Mouse (Mus musculus) liver, embryonic 14.5 days (tissue): ENCODE measurements around the gene A630089N07Rik. TPM values are rescaled to one million over a fixed set of nuclear protein-coding genes. Genes with fewer than 3 reads are reported as not detected.
A peak's percentile ranks its signal among the peaks of the same experiment; 100 is the strongest.

ENCODE experiments used
- ATAC-seq: fragments of 200-750 bp; cut with Nextera tagmentation; 2 replicates; pipeline ENCODE4 v1.8.0; 2017; ENCODE audit warnings: moderate number of reproducible peaks, mild to moderate bottlenecking, moderate library complexity; ENCODE audit not compliant: insufficient read depth
- DNase-seq, 3 experiments: peaks; one replicate each; pipeline ENCODE4 v3.0.0-alpha.2; 2012 to 2013; ENCODE audit warnings: low read depth in 3 of 3, low spot score in 3 of 3
- H3K27ac ChIP-seq: fragments of 300-500 bp; sonication (generic); 2 replicates; pipeline ENCODE4 v1.5.1; 2014; ENCODE audit warnings: moderate library complexity, mild to moderate bottlenecking, control low read depth, inconsistent platforms
- H3K27me3 ChIP-seq: fragments of 300-500 bp; sonication (generic); 2 replicates; pipeline ENCODE4 v1.6.1; 2014; ENCODE audit warnings: mild to moderate bottlenecking, low read length, moderate library complexity; ENCODE audit not compliant: control insufficient read depth, insufficient read depth
- H3K36me3 ChIP-seq: fragments of 300-500 bp; sonication (generic); replicated peaks from 2 replicates; pipeline ENCODE4 v1.6.1; 2014; ENCODE audit warnings: low read depth; ENCODE audit not compliant: control insufficient read depth, insufficient read depth
- H3K4me1 ChIP-seq, 2 experiments: fragments of 200-500 bp in 1 of 2; fragments of 300-500 bp in 1 of 2; sonication (generic) in 1 of 2; replicated peaks; 2 replicates each; pipeline ENCODE4 v1.6.1; 2012 to 2014; ENCODE audit warnings: antibody characterized with exemption in 1 of 2, inconsistent platforms in 1 of 2, low read length in 1 of 2; ENCODE audit not compliant: control insufficient read depth in 2 of 2, insufficient read depth in 2 of 2
- H3K4me2 ChIP-seq: fragments of 300-500 bp; sonication (generic); 2 replicates; pipeline ENCODE4 v1.6.1; 2014; ENCODE audit warnings: low read depth, mild to moderate bottlenecking, control low read depth, moderate library complexity
- H3K4me3 ChIP-seq, 2 experiments: fragments of 200-500 bp in 1 of 2; fragments of 300-500 bp in 1 of 2; sonication (generic) in 1 of 2; 2 replicates each; pipeline ENCODE4 v1.5.1; 2012 to 2014; ENCODE audit warnings: low read depth in 2 of 2, low read length in 2 of 2, mild to moderate bottlenecking in 2 of 2, control low read depth in 1 of 2, inconsistent platforms in 1 of 2, moderate library complexity in 1 of 2; ENCODE audit not compliant: insufficient read depth in 1 of 2
- H3K9ac ChIP-seq: fragments of 300-500 bp; sonication (generic); replicated peaks from 2 replicates; pipeline ENCODE4 v1.6.1; 2014; ENCODE audit warnings: mild to moderate bottlenecking, control low read depth, moderate library complexity
- H3K9me3 ChIP-seq: fragments of 300-500 bp; sonication (generic); 2 replicates; pipeline ENCODE4 v1.6.1; 2016; ENCODE audit warnings: low read length, mixed read lengths; ENCODE audit not compliant: control insufficient read depth
- CTCF ChIP-seq: IDR thresholded peaks from 2 replicates; pipeline ENCODE4 v1.5.1; 2016; ENCODE audit warnings: antibody characterized with exemption, low read depth, control low read depth
- EP300 ChIP-seq: IDR thresholded peaks from 2 replicates; pipeline ENCODE4 v1.6.1; 2016; ENCODE audit warnings: antibody characterized with exemption, low read depth
- whole genome bisulfite sequencing: fragments of 180-500 bp; shearing (Covaris S2); extraction: QIAGEN DNeasy Blood & Tissue Kit; methylation state at CpG from one replicate; pipeline ENCODE4 v1.1.7; 2014; ENCODE audit not compliant: insufficient replicate concordance; 5-methylcytosine and 5-hydroxymethylcytosine counted together
- polyA plus RNA-seq, 2 experiments: library from polyadenylated mRNA; depleted of rRNA in 1 of 2; stranded (reverse) in 1 of 2; unstranded in 1 of 2; fragments of >200 nt; fragmentation: Nextera tagmentation in 1 of 2; extraction: Ambion mirVana in 1 of 2; gene quantifications; 2 replicates each; pipeline versions ENCODE4 v1.2.1 to v1.2.3; 2012 to 2014

Gene A630089N07Rik
- polyA plus RNA-seq, 2 experiments: 4.5 to 8.2 TPM

- H3K27me3 ChIP-seq: no peaks in the 10 kb centered on the region
- H3K9me3 ChIP-seq: no peaks in the 10 kb centered on the region
- peak overlapping the region; percentile 70 to 72 for H3K4me3 ChIP-seq
- 5% methylated on average over 36 of the region's 36 CpGs for WGBS
- H3K4me2 ChIP-seq: peak overlapping the region; percentile 75
- peak overlapping the region; percentile 73 for H3K9ac ChIP-seq
- H3K36me3 ChIP-seq: no peaks in the 10 kb centered on the region
- H3K4me1 ChIP-seq: peaks cover 40% of the 10 kb centered on the region in 2 experiments
- DNase-seq (no peak), ATAC-seq (0 out of 2 replicates have a peak, but pooled peaks have one; percentile 1)
- peak overlapping the region; percentile 70 for H3K27ac ChIP-seq
- no peak for TF ChIP-seq CTCF
- TF ChIP-seq EP300: no peak
These were observed 120.7 kb downstream of the A630089N07Rik start for GRCm38 (mm10) chr16:97961381-97962150.

GRCm38 (mm10) chr16:97960348-97960747 is 121.9 kb downstream of the A630089N07Rik start:
- peak overlapping the region; percentile 75 for H3K4me2 ChIP-seq
- no peak overlapping the region for H3K27ac ChIP-seq
- H3K36me3 ChIP-seq: no peaks in the 10 kb centered on the region; the same call in 1 of the 2 replicates
- ATAC-seq: no peak
- WGBS: 58% methylated on average over 3 of the region's 3 CpGs
- H3K27me3 ChIP-seq: no peaks in the 10 kb centered on the region
- no peaks in the 10 kb centered on the region for H3K9me3 ChIP-seq
- no peak for TF ChIP-seq EP300
- no peak for TF ChIP-seq CTCF
- H3K9ac ChIP-seq: no peak overlapping the region
- DNase-seq: no peak
- peaks cover 40% of the 10 kb centered on the region in 2 experiments for H3K4me1 ChIP-seq
- no peak overlapping the region for H3K4me3 ChIP-seq

GRCm38 (mm10) chr16:97958401-97958973 is 123.8 kb downstream of the A630089N07Rik start:
- Histone ChIP-seq H3K4me1 (peaks cover 37 to 42% of the 10 kb centered on the region in 2 experiments), H3K4me2 (no peak overlapping the region), H3K27me3 (no peaks in the 10 kb centered on the region), H3K9ac (no peak overlapping the region), H3K36me3 (peaks cover 3% of the 10 kb centered on the region), H3K4me3 (no peak overlapping the region), H3K27ac (peak overlapping the region; percentile 11), H3K9me3 (no peaks in the 10 kb centered on the region)
- peak; percentile 54 for TF ChIP-seq EP300
- no peak for TF ChIP-seq CTCF
- DNase-seq (no peak), ATAC-seq (no peak)

- TF ChIP-seq CTCF (no peak), EP300 (0 out of 2 replicates have a peak, but pooled peaks have one; percentile 20)
These were observed 124.6 kb downstream of the A630089N07Rik start for GRCm38 (mm10) chr16:97957626-97958025.

GRCm38 (mm10) chr16:97956011-97956410 is 126.2 kb downstream of the A630089N07Rik start:
- ATAC-seq: no peak
- DNase-seq: no peak
- TF ChIP-seq CTCF (no peak), EP300 (no peak)
- Histone ChIP-seq H3K27ac (no peak overlapping the region), H3K4me1 (peaks cover 41 to 46% of the 10 kb centered on the region in 2 experiments), H3K9ac (no peak overlapping the region), H3K9me3 (no peaks in the 10 kb centered on the region), H3K27me3 (no peaks in the 10 kb centered on the region), H3K36me3 (peaks cover 5% of the 10 kb centered on the region), H3K4me2 (no peak overlapping the region), H3K4me3 (no peak overlapping the region)
- 72% methylated on average over 2 of the region's 2 CpGs for WGBS

More at GRCm38 (mm10) chr16:97957626-97958025, 124.6 kb downstream of the A630089N07Rik start:
- Histone ChIP-seq H3K9ac (no peak overlapping the region), H3K27me3 (no peaks in the 10 kb centered on the region), H3K27ac (peak overlapping the region; percentile 11; the same call in 1 of the 2 replicates), H3K36me3 (peaks cover 3% of the 10 kb centered on the region), H3K4me1 (peaks cover 41 to 45% of the 10 kb centered on the region in 2 experiments), H3K4me3 (no peak overlapping the region), H3K4me2 (no peak overlapping the region), H3K9me3 (no peaks in the 10 kb centered on the region)
- ATAC-seq: no peak
- no peak for DNase-seq
